Mouse (Mus musculus): ENCODE measurements around the gene Mms19.

DNA sequence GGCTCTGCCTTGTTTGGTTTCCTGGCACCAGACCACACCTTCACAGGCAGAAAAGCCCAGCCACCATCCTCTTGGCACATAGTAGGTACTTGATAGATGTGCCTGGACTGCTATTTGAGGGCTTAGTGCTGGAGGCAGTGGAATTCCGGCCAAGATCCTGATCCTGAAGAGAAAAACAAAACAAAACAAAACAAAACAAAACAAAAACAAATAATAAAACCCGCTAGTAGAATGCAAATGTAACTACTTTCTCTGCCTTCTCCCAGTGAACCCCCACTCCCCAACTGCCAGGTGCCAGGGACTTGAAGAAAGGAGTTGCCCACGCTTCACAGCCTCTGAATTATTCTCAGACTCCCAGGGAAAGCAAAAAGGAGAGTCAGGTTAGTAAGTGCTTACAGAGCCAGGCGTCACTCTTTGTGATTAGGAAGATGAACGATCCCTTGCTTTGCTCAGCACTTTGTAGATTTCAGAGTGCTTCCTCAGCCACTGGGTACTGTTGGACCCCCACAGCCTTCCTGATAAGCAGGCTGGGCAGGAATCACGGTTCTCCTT, 11.0 kb upstream of the Mms19 start:
- no peak for TF ChIP-seq CTCF (IDR thresholded peaks at IDR 0.05; ENCODE audit: low read depth, low read length)
- no peak for TF ChIP-seq POLR2A (IDR thresholded peaks at IDR 0.05; ENCODE audit: extremely low read depth, insufficient read depth, low read length)
